Comparison of ENCODE assay signal across 8 mouse cellular contexts in genomic region chr5:129620600-129620999, GRCm38 (mm10). TPM values are rescaled to one million over a fixed set of nuclear protein-coding genes. Genes with fewer than 3 reads are reported as not detected.
DNase-seq lines count a peak whose midpoint lies in the region; ATAC-seq and TF ChIP-seq lines count a peak whose summit lies in the region.
"Not testable (repeated sequence)": the region's sequence is repeated elsewhere in the genome, so short reads cannot be mapped to it uniquely, and the experiment has no call there.

No protein-coding gene starts in this region.

- peak; percentile 15 for DNase-seq in 416B (ENCODE audit: low read depth)
- DNase-seq in ES-CJ7 (ENCODE audit: low read depth, low spot score): peak; percentile 13
- DNase-seq in ZHBTc4 (ENCODE audit: low read depth, low spot score): peak; percentile 30
- DNase-seq in heart, adult 11 months: peak; percentile 53
- DNase-seq in kidney, adult 9 months: peak; percentile 25
- not testable (repeated sequence) for DNase-seq in liver, embryonic 13.5 days; lung, postnatal 0 days (ENCODE audit: low spot score)

- not testable (repeated sequence) for H3K4me3 ChIP-seq in intestine, embryonic 16.5 days (ENCODE audit: low read length); liver, embryonic 13.5 days (replicated peaks); lung, postnatal 0 days (ENCODE audit: low read depth, low read length)

- TF ChIP-seq CTCF in lung, postnatal 0 days (IDR thresholded peaks at IDR 0.05): peak; percentile 22; the same call in 1 of the 2 replicates

- H3K27me3 ChIP-seq in intestine, embryonic 16.5 days (replicated peaks; ENCODE audit: control insufficient read depth, insufficient read depth, low read length); liver, embryonic 13.5 days; lung, postnatal 0 days (replicated peaks; ENCODE audit: insufficient read depth, low read length): not testable (repeated sequence)

- not testable (repeated sequence) for H3K36me3 ChIP-seq in intestine, embryonic 16.5 days (ENCODE audit: control insufficient read depth, insufficient read depth, low read length); liver, embryonic 13.5 days; lung, postnatal 0 days (ENCODE audit: insufficient read depth, low read length)

- H3K4me2 ChIP-seq in intestine, embryonic 16.5 days (ENCODE audit: low read depth, low read length); liver, embryonic 13.5 days; lung, postnatal 0 days (replicated peaks; ENCODE audit: low read depth, low read length): not testable (repeated sequence)

- H3K4me1 ChIP-seq in intestine, embryonic 16.5 days (ENCODE audit: control insufficient read depth, insufficient read depth, low read length); liver, embryonic 13.5 days (replicated peaks); lung, postnatal 0 days (ENCODE audit: insufficient read depth, low read depth, low read length): not testable (repeated sequence)

- not testable (repeated sequence) for TF ChIP-seq EP300 in lung, postnatal 0 days (IDR thresholded peaks at IDR 0.05)

- not testable (repeated sequence) for H3K9me3 ChIP-seq in intestine, embryonic 16.5 days (ENCODE audit: control insufficient read depth, low read length); liver, embryonic 13.5 days (replicated peaks); lung, postnatal 0 days (ENCODE audit: low read length)

- H3K27ac ChIP-seq in intestine, embryonic 16.5 days (ENCODE audit: low read length); liver, embryonic 13.5 days; lung, postnatal 0 days (ENCODE audit: low read length): not testable (repeated sequence)

- peak; percentile 55; the same call in 1 of the 2 replicates for ATAC-seq in intestine, embryonic 16.5 days
- 0 out of 2 replicates have a peak, but pooled peaks have one; percentile 15 for ATAC-seq in liver, embryonic 13.5 days (ENCODE audit: low read depth)
- not testable (repeated sequence) for ATAC-seq in lung, postnatal 0 days

- not testable (repeated sequence) for H3K9ac ChIP-seq in intestine, embryonic 16.5 days (ENCODE audit: low read depth, low read length); liver, embryonic 13.5 days; lung, postnatal 0 days (replicated peaks; ENCODE audit: low read depth)

- 58% methylated on average over 9 of the region's 9 CpGs for WGBS in intestine, embryonic 16.5 days
- WGBS in liver, embryonic 13.5 days (ENCODE audit: insufficient replicate concordance): 39% methylated on average over 9 of the region's 9 CpGs
- WGBS in lung, postnatal 0 days: 50% methylated on average over 9 of the region's 9 CpGs

RNA-seq across cellular contexts. Expression of gene Mmp17, which starts 36.6 kb away (rescaled TPM):
- polyA plus RNA-seq in intestine, embryonic 16.5 days (2015; fragmentation: Nextera tagmentation; extraction: Ambion mirVana): 3.6 and 4.8 TPM in 2 replicates
- polyA plus RNA-seq in liver, embryonic 13.5 days (2015; fragmentation: Nextera tagmentation; extraction: Ambion mirVana): 0.25 and 0.30 TPM in 2 replicates
- 0.31 and 0.33 TPM in 2 replicates for polyA plus RNA-seq in lung, postnatal 0 days (2015; fragmentation: Nextera tagmentation; extraction: Ambion mirVana)

RNA-seq across cellular contexts. Expression of gene Zfp11, which starts 49.3 kb away (rescaled TPM):
- 2.6 and 3.1 TPM in 2 replicates for polyA plus RNA-seq in intestine, embryonic 16.5 days (2015; fragmentation: Nextera tagmentation; extraction: Ambion mirVana)
- 0.73 and 0.94 TPM in 2 replicates for polyA plus RNA-seq in liver, embryonic 13.5 days (2015; fragmentation: Nextera tagmentation; extraction: Ambion mirVana)
- polyA plus RNA-seq in lung, postnatal 0 days (2015; fragmentation: Nextera tagmentation; extraction: Ambion mirVana): 1.7 and 1.8 TPM in 2 replicates
